8 mouse cellular contexts compared by ENCODE assay signal in the genomic region with DNA sequence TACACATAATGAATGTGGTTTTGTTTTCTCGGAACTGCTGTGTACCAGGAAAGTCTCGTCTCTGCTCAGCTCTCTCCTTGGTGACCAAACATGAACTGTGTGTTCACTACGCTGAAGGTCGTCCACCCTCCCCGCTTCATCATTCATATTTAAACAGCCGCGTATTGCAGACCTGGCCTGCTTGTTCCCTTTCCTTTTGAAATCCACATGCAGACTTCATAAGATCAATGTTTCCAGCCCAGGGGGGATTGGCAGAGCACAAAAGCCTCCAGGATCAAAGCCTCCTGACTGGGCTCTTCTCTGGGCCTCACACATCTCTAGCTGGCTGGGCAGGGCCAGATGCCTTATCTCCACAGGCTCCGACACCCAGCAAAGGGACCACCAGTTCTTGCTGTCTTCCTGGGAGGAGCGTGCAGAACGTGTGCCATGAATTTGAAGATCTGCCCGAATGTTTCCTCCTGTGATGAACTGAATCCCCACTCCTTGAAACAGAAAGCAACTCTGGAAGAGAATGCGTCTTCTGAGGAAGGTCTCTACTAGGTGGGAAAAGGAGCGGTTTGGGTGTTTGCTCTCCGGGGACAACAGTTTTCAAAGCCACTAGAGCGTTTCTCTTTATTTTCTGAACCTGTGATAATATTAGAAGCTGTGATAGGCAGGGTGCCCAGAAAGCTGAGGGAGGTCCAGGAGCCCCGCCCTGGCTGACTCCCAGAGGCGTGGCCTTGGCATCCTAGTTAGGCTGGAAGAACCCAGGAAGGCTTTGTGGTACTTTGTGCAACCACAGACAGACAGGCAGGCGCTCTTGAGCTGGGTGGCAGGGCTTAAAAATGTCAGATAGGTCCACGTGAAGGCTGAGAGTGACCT. TPM values are rescaled to one million over a fixed set of nuclear protein-coding genes. Genes with fewer than 3 reads are reported as not detected.
A peak's percentile ranks its signal among the peaks of the same experiment; 100 is the strongest.
DNase-seq lines count a peak whose midpoint lies in the region; ATAC-seq and TF ChIP-seq lines count a peak whose summit lies in the region.

No protein-coding gene starts in this region.

- H3K4me1 ChIP-seq in hindbrain, embryonic 10.5 days (replicated peaks) = peaks cover 30% of the 10 kb centered on the region
- H3K4me1 ChIP-seq in hindbrain, embryonic 11.5 days (replicated peaks; ENCODE audit: control insufficient read depth, insufficient read depth, low read length) = no peaks in the 10 kb centered on the region
- H3K4me1 ChIP-seq in MEL (ENCODE audit: control insufficient read depth in 1 of 2, insufficient read depth in 2 of 2, low read length in 2 of 2) = peaks cover 5 to 30% of the 10 kb centered on the region in 2 experiments
- peaks cover 85% of the 10 kb centered on the region for H3K4me1 ChIP-seq in liver, embryonic 13.5 days (replicated peaks)

- no peak for DNase-seq in hindbrain, embryonic 10.5 days (ENCODE audit: low spot score)
- no peak for DNase-seq in hindbrain, embryonic 11.5 days (ENCODE audit: low spot score)
- DNase-seq in MEL (ENCODE audit: low read depth, low spot score) (peak; percentile 97), MN1 (ENCODE audit: low spot score) (no peak)
- DNase-seq in heart, adult 18-20 months = peak; percentile 86 to 90
- DNase-seq in liver, embryonic 13.5 days = peak; percentile 79
- DNase-seq in ovary, postnatal 36 days (ENCODE audit: low spot score) = peak; percentile 78
- DNase-seq in left cerebral cortex, adult 11 months (ENCODE audit: low spot score) = no peak

- TF ChIP-seq POLR2A in MEL (IDR thresholded peaks at IDR 0.05; ENCODE audit: control insufficient read depth in 1 of 2, insufficient read depth in 1 of 2, low read depth in 1 of 2, low read length in 2 of 2, poor library complexity in 1 of 2) = peak; percentile 61 to 76; a peak in 3 of 4 replicates

- peaks cover 21% of the 10 kb centered on the region for H3K9me3 ChIP-seq in hindbrain, embryonic 10.5 days
- no peaks in the 10 kb centered on the region for H3K9me3 ChIP-seq in hindbrain, embryonic 11.5 days (ENCODE audit: control insufficient read depth, low read length)
- no peaks in the 10 kb centered on the region for H3K9me3 ChIP-seq in MEL (replicated peaks; ENCODE audit: insufficient read depth, low read length)
- H3K9me3 ChIP-seq in liver, embryonic 13.5 days (replicated peaks) = peaks cover 15% of the 10 kb centered on the region

- H3K27ac ChIP-seq in hindbrain, embryonic 10.5 days = peak overlapping the region; percentile 45; the same call in 1 of the 2 replicates
- no peak overlapping the region for H3K27ac ChIP-seq in hindbrain, embryonic 11.5 days (ENCODE audit: low read depth, low read length)
- H3K27ac ChIP-seq in MEL (ENCODE audit: control insufficient read depth, low read depth, low read length) = peak overlapping the region; percentile 99
- peak overlapping the region; percentile 95 for H3K27ac ChIP-seq in liver, embryonic 13.5 days

- no peak overlapping the region for H3K4me3 ChIP-seq in hindbrain, embryonic 10.5 days
- H3K4me3 ChIP-seq in hindbrain, embryonic 11.5 days (ENCODE audit: low read depth, low read length) = no peak overlapping the region
- H3K4me3 ChIP-seq in MEL (ENCODE audit: control insufficient read depth in 1 of 2, insufficient read depth in 1 of 2, low read depth in 2 of 2, low read length in 2 of 2) = peak overlapping the region; percentile 47 to 54
- peak overlapping the region; percentile 42 for H3K4me3 ChIP-seq in liver, embryonic 13.5 days (replicated peaks)

- WGBS in hindbrain, embryonic 10.5 days = 62% methylated on average over 19 of the region's 19 CpGs
- WGBS in hindbrain, embryonic 11.5 days = 61% methylated on average over 19 of the region's 19 CpGs
- 17% methylated on average over 19 of the region's 19 CpGs for WGBS in liver, embryonic 13.5 days (ENCODE audit: insufficient replicate concordance)

- peaks cover 13% of the 10 kb centered on the region for H3K36me3 ChIP-seq in hindbrain, embryonic 10.5 days
- H3K36me3 ChIP-seq in hindbrain, embryonic 11.5 days (ENCODE audit: control insufficient read depth, insufficient read depth, low read length) = no peaks in the 10 kb centered on the region
- peaks cover 0 to 14% of the 10 kb centered on the region in 2 experiments; a peak in 2 of 4 replicates for H3K36me3 ChIP-seq in MEL (ENCODE audit: control insufficient read depth in 1 of 2, insufficient read depth in 2 of 2, low read length in 2 of 2)
- H3K36me3 ChIP-seq in liver, embryonic 13.5 days = peaks cover 17% of the 10 kb centered on the region

- TF ChIP-seq EP300 in MEL (IDR thresholded peaks at IDR 0.05; ENCODE audit: low read depth in 1 of 2, low read length in 2 of 2) = peak; percentile 41 to 71

- no peaks in the 10 kb centered on the region for H3K79me2 ChIP-seq in MEL (ENCODE audit: control insufficient read depth, insufficient read depth, low read length, poor library complexity)

- no peak; the same call in 1 of the 2 replicates for TF ChIP-seq RAD21 in MEL (IDR thresholded peaks at IDR 0.05; ENCODE audit: low read depth, low read length)

- H3K27me3 ChIP-seq in hindbrain, embryonic 10.5 days (ENCODE audit: insufficient read depth, poor library complexity, severe bottlenecking) = no peaks in the 10 kb centered on the region
- no peaks in the 10 kb centered on the region for H3K27me3 ChIP-seq in hindbrain, embryonic 11.5 days (ENCODE audit: control insufficient read depth, insufficient read depth, low read length)
- no peaks in the 10 kb centered on the region for H3K27me3 ChIP-seq in MEL (ENCODE audit: control insufficient read depth in 1 of 2, insufficient read depth in 2 of 2, low read length in 2 of 2)
- H3K27me3 ChIP-seq in liver, embryonic 13.5 days = no peaks in the 10 kb centered on the region

- no peak for ATAC-seq in hindbrain, embryonic 11.5 days (ENCODE audit: low FRiP score)
- ATAC-seq in liver, embryonic 13.5 days (ENCODE audit: low read depth) = peak; percentile 90

- no peak overlapping the region for H3K9ac ChIP-seq in hindbrain, embryonic 11.5 days (ENCODE audit: low read depth, low read length)
- H3K9ac ChIP-seq in MEL (ENCODE audit: control insufficient read depth, low read depth, low read length, poor library complexity, severe bottlenecking) = peak overlapping the region; percentile 81
- H3K9ac ChIP-seq in liver, embryonic 13.5 days = peak overlapping the region; percentile 62

- peak in 2 of 3 experiments; percentile 14 to 37; a peak in 2 of 6 replicates for TF ChIP-seq CTCF in MEL (IDR thresholded peaks at IDR 0.05 in 2 of 3, conservative IDR thresholded peaks at IDR 0.05 in 1 of 3; ENCODE audit: control insufficient read depth in 1 of 3, insufficient read depth in 1 of 3, low read depth in 2 of 3, low read length in 3 of 3, poor library complexity in 1 of 3, severe bottlenecking in 1 of 3)

- H3K4me2 ChIP-seq in hindbrain, embryonic 11.5 days (replicated peaks; ENCODE audit: low read depth, low read length) = no peak overlapping the region
- H3K4me2 ChIP-seq in liver, embryonic 13.5 days = peak overlapping the region; percentile 71

TF ChIP-seq in MEL, 35 proteins besides CTCF, POLR2A, EP300 and RAD21 (continues in another document):
- TF ChIP-seq MYB (IDR thresholded peaks at IDR 0.05; ENCODE audit: low read depth, low read length) (no peak), SIN3A (IDR thresholded peaks at IDR 0.05; ENCODE audit: low read length) (peak; percentile 69; the same call in 1 of the 2 replicates), NELFE (IDR thresholded peaks at IDR 0.05; ENCODE audit: low read depth, low read length) (peak; percentile 67), ZKSCAN1 (IDR thresholded peaks at IDR 0.05; ENCODE audit: low read depth, low read length) (no peak), POLR2AphosphoS5 (IDR thresholded peaks at IDR 0.05; ENCODE audit: borderline replicate concordance, low read depth, low read length) (no peak), ETS1 (IDR thresholded peaks at IDR 0.05; ENCODE audit: low read depth, low read length) (peak; percentile 67), USF1 (IDR thresholded peaks at IDR 0.05; ENCODE audit: low read depth, low read length) (peak; percentile 8; the same call in 1 of the 2 replicates), MAX (IDR thresholded peaks at IDR 0.05; ENCODE audit: low read length) (peak; percentile 60), POLR2AphosphoS2 (IDR thresholded peaks at IDR 0.05; ENCODE audit: low read length) (peak; percentile 45; the same call in 1 of the 2 replicates), E2F4 (IDR thresholded peaks at IDR 0.05; ENCODE audit: borderline replicate concordance, low read depth, low read length) (no peak), JUND (IDR thresholded peaks at IDR 0.05; ENCODE audit: low read depth, low read length) (no peak), MXI1 (IDR thresholded peaks at IDR 0.05; ENCODE audit: low read depth, low read length) (peak; percentile 74), UBTF (IDR thresholded peaks at IDR 0.05; ENCODE audit: borderline replicate concordance, insufficient read depth, low read depth, low read length) (no peak), HCFC1 (IDR thresholded peaks at IDR 0.05; ENCODE audit: low read depth, low read length) (peak; percentile 42; the same call in 1 of the 2 replicates), GABPA (IDR thresholded peaks at IDR 0.05; ENCODE audit: low read depth, low read length) (no peak), USF2 (IDR thresholded peaks at IDR 0.05; ENCODE audit: borderline replicate concordance in 1 of 2, insufficient read depth in 1 of 2, low read depth in 1 of 2, low read length in 2 of 2) (no peak), MEF2A (IDR thresholded peaks at IDR 0.05; ENCODE audit: extremely low read depth, insufficient replicate concordance, low read depth, low read length, poor library complexity, severe bottlenecking) (0 out of 2 replicates have a peak, but pooled peaks have one; percentile 23)

RNA-seq across cellular contexts. Expression of a gene that starts 10.0 kb away (rescaled TPM):
- polyA plus RNA-seq in hindbrain, embryonic 10.5 days (2016; fragmentation: Nextera tagmentation; extraction: Ambion mirVana) = 0.09 and 0.15 TPM in 2 replicates
- polyA plus RNA-seq in hindbrain, embryonic 11.5 days (2014; fragmentation: Nextera tagmentation; extraction: Ambion mirVana) = 0.11 and 0.13 TPM in 2 replicates
- total RNA-seq in MEL (2012; rRNA removed) = 4.9 and 7.9 TPM in 2 replicates
- 10 to 100 TPM in 1 of 2 experiments, not detected in 1; 10.7 TPM for polyA plus RNA-seq in MEL (2012; ENCODE audit: insufficient read depth in 1 of 2, insufficient read length in 2 of 2, low read depth in 1 of 2, low replicate concordance in 2 of 2, missing spikeins in 1 of 2)
- 1 to 10 TPM; 7.9 to 8.3 TPM for total RNA-seq in heart, adult 18-20 months (2021)
- 2.0 TPM in 2 replicates for polyA plus RNA-seq in liver, embryonic 13.5 days (2015; fragmentation: Nextera tagmentation; extraction: Ambion mirVana)

RNA-seq across cellular contexts. Expression of a gene that starts 12.9 kb away (rescaled TPM):
- polyA plus RNA-seq in hindbrain, embryonic 10.5 days (2016; fragmentation: Nextera tagmentation; extraction: Ambion mirVana) = 230 and 235 TPM in 2 replicates
- polyA plus RNA-seq in hindbrain, embryonic 11.5 days (2014; fragmentation: Nextera tagmentation; extraction: Ambion mirVana) = 179 and 198 TPM in 2 replicates
- 95.8 and 108 TPM in 2 replicates for total RNA-seq in MEL (2012; rRNA removed)
- 100 to 1,000 TPM in 1 of 2 experiments, not detected in 1; 291 TPM for polyA plus RNA-seq in MEL (2012; ENCODE audit: insufficient read depth in 1 of 2, insufficient read length in 2 of 2, low read depth in 1 of 2, low replicate concordance in 2 of 2, missing spikeins in 1 of 2)
- 100 to 1,000 TPM in 1 of 2 experiments, 10 to 100 TPM in 1; 83.8 to 111 TPM for total RNA-seq in heart, adult 18-20 months (2021)
- polyA plus RNA-seq in liver, embryonic 13.5 days (2015; fragmentation: Nextera tagmentation; extraction: Ambion mirVana) = 591 and 653 TPM in 2 replicates

Comparison
In these comparisons a context has a peak if more than half of its experiments do, and no peak if none do; other contexts are left out.
1. DNase-seq: peak in MEL (single experiment), heart, adult 18-20 months (2 of 2), liver, embryonic 13.5 days (single experiment) and ovary, postnatal 36 days (single experiment); none in hindbrain, embryonic 10.5 days (single experiment), hindbrain, embryonic 11.5 days (single experiment), MN1 (single experiment) and left cerebral cortex, adult 11 months (single experiment).
2. H3K4me3 ChIP-seq: peak in MEL (2 of 2) and liver, embryonic 13.5 days (single experiment); none in hindbrain, embryonic 10.5 days (single experiment) and hindbrain, embryonic 11.5 days (single experiment).